Mouse (Mus musculus): ENCODE data around the gene Fn3krp. TPM values are rescaled to one million over a fixed set of nuclear protein-coding genes. Genes with fewer than 3 reads are reported as not detected.

Gene Fn3krp
- polyA plus RNA-seq, 1 experiment from 2014 or later, result 7.6 TPM

GRCm38 (mm10) chr11:121479476-121480203 is 58.4 kb downstream of the Fn3krp start:
- H3K4me2 ChIP-seq (replicated peaks), result no peak overlapping the region
- H3K36me3 ChIP-seq (replicated peaks; ENCODE audit: control insufficient read depth, insufficient read depth), result peaks cover 54% of the 10 kb centered on the region
- DNase-seq (ENCODE audit: low spot score) (no peak), ATAC-seq (ENCODE audit: low FRiP score) (no peak)
- H3K27me3 ChIP-seq (ENCODE audit: control insufficient read depth, insufficient read depth, low read length), result no peaks in the 10 kb centered on the region
- H3K9me3 ChIP-seq (ENCODE audit: control insufficient read depth, low read length), result no peaks in the 10 kb centered on the region
- H3K27ac ChIP-seq, result no peak overlapping the region
- no peaks in the 10 kb centered on the region for H3K4me1 ChIP-seq (replicated peaks; ENCODE audit: control insufficient read depth, insufficient read depth, low read length)
- 94% methylated on average over 15 of the region's 15 CpGs for WGBS
- no peak overlapping the region for H3K9ac ChIP-seq
- H3K4me3 ChIP-seq (replicated peaks; ENCODE audit: low read length), result no peak overlapping the region

Small RNAs within 50 kb of the gene (microRNA-seq; reads per million reads assigned to microRNA genes)
- gene Mir7236, result not detected

Other genes starting within 250 kb of the Fn3krp start
- 23.2 and 27.5 TPM in 2 replicates for gene Hexdc, start 217.0 kb upstream of the Fn3krp start, polyA plus RNA-seq (2014; fragmentation: Nextera tagmentation; extraction: Ambion mirVana)
- 30.3 and 31.1 TPM in 2 replicates for gene Ogfod3, start 216.7 kb upstream of the Fn3krp start, polyA plus RNA-seq (2014; fragmentation: Nextera tagmentation; extraction: Ambion mirVana)
- gene Cybc1, start 192.1 kb upstream of the Fn3krp start, polyA plus RNA-seq (2014; fragmentation: Nextera tagmentation; extraction: Ambion mirVana), result 36.3 and 37.5 TPM in 2 replicates
- gene Narf, start 184.1 kb upstream of the Fn3krp start, polyA plus RNA-seq (2014; fragmentation: Nextera tagmentation; extraction: Ambion mirVana), result 79.6 and 86.0 TPM in 2 replicates
- 15.3 and 18.5 TPM in 2 replicates for gene Foxk2, start 161.4 kb upstream of the Fn3krp start, polyA plus RNA-seq (2014; fragmentation: Nextera tagmentation; extraction: Ambion mirVana)
- 87.1 and 95.2 TPM in 2 replicates for gene Wdr45b, start 67.0 kb upstream of the Fn3krp start, polyA plus RNA-seq (2014; fragmentation: Nextera tagmentation; extraction: Ambion mirVana)
- gene Rab40b, start 33.1 kb upstream of the Fn3krp start, polyA plus RNA-seq (2014; fragmentation: Nextera tagmentation; extraction: Ambion mirVana), result 11.4 and 16.0 TPM in 2 replicates
- 4.8 and 5.5 TPM in 2 replicates for gene Fn3k, start 13.5 kb downstream of the Fn3krp start, polyA plus RNA-seq (2014; fragmentation: Nextera tagmentation; extraction: Ambion mirVana)
- gene Tbcd, start 30.5 kb downstream of the Fn3krp start, polyA plus RNA-seq (2014; fragmentation: Nextera tagmentation; extraction: Ambion mirVana), result 55.7 and 57.7 TPM in 2 replicates
- 0.19 and 0.21 TPM in 2 replicates for gene Zfp750, start 97.9 kb downstream of the Fn3krp start, polyA plus RNA-seq (2014; fragmentation: Nextera tagmentation; extraction: Ambion mirVana)

Measured in hindbrain, embryonic 14.5 days (tissue).